Mouse (Mus musculus) forebrain, embryonic 12.5 days (tissue): Measurements from ENCODE around the gene Rfx3. TPM values are rescaled to one million over a fixed set of nuclear protein-coding genes. Genes with fewer than 3 reads are reported as not detected.

ENCODE experiments used
- ATAC-seq: fragments of 200-750 bp; cut with Nextera tagmentation; 2 replicates; pipeline ENCODE4 v1.8.0; 2017; ENCODE audit warnings: moderate TSS enrichment; ENCODE audit not compliant: low FRiP score
- H3K27ac ChIP-seq: fragments of 300-500 bp; sonication (generic); 2 replicates; pipeline ENCODE4 v1.5.1; 2016; ENCODE audit warnings: mild to moderate bottlenecking
- H3K27me3 ChIP-seq: fragments of 300-500 bp; sonication (generic); 2 replicates; pipeline ENCODE4 v1.6.1; 2016; ENCODE audit warnings: mild to moderate bottlenecking
- H3K36me3 ChIP-seq: fragments of 300-500 bp; sonication (generic); replicated peaks from 2 replicates; pipeline ENCODE4 v1.6.1; 2016; ENCODE audit warnings: mild to moderate bottlenecking
- H3K4me1 ChIP-seq: fragments of 300-500 bp; sonication (generic); 2 replicates; pipeline ENCODE4 v1.6.1; 2016
- H3K4me2 ChIP-seq: fragments of 300-500 bp; sonication (generic); 2 replicates; pipeline ENCODE4 v1.6.1; 2016; ENCODE audit warnings: mild to moderate bottlenecking, moderate library complexity
- H3K4me3 ChIP-seq: fragments of 300-500 bp; sonication (generic); replicated peaks from 2 replicates; pipeline ENCODE4 v1.5.1; 2016; ENCODE audit warnings: mild to moderate bottlenecking
- H3K9ac ChIP-seq: fragments of 300-500 bp; sonication (generic); 2 replicates; pipeline ENCODE4 v1.6.1; 2016; ENCODE audit warnings: mild to moderate bottlenecking
- H3K9me3 ChIP-seq: fragments of 300-500 bp; sonication (generic); 2 replicates; pipeline ENCODE4 v1.6.1; 2016
- WGBS: fragments of 180-500 bp; shearing (Covaris S2); methylation state at CpG from one replicate; pipeline ENCODE4 v1.1.7; 2016; 5-methylcytosine and 5-hydroxymethylcytosine counted together
- polyA plus RNA-seq: library from polyadenylated mRNA; unstranded; fragments of >200 nt; fragmentation: Nextera tagmentation; extraction: Ambion mirVana; gene quantifications from 2 replicates; pipeline ENCODE4 v1.2.1, GENCODE M21; 2016

Gene Rfx3
- polyA plus RNA-seq = 34.2 and 36.6 TPM in 2 replicates

GRCm38 (mm10) chr19:28010471-28011395, at the start of gene Rfx3:
Gene Rfx3 (minus strand): TSS chr19:28011166.
- Histone ChIP-seq H3K4me2 (peak within 1 kb of the TSS; percentile 63), H3K27me3 (no peaks in the 10 kb centered on the region), H3K4me1 (peaks cover 9% of the 10 kb centered on the region), H3K36me3 (no peaks in the 10 kb centered on the region), H3K9ac (peak within 1 kb of the TSS; percentile 97), H3K27ac (peak within 1 kb of the TSS; percentile 100), H3K4me3 (peak within 1 kb of the TSS; percentile 77), H3K9me3 (no peaks in the 10 kb centered on the region)
- under 1% methylated on average over 76 of the region's 78 CpGs for WGBS
- peak; percentile 86 for ATAC-seq

GRCm38 (mm10) chr19:28052058-28052457, 41.1 kb upstream of the Rfx3 start:
- no peaks in the 10 kb centered on the region for H3K36me3 ChIP-seq

GRCm38 (mm10) chr19:28051571-28051970, 40.6 kb upstream of the Rfx3 start:
- H3K9ac ChIP-seq = no peak overlapping the region
- WGBS = 88% methylated on average over 5 of the region's 5 CpGs
- no peak overlapping the region for H3K27ac ChIP-seq
- no peak overlapping the region for H3K4me2 ChIP-seq
- H3K4me3 ChIP-seq = no peak overlapping the region
- no peaks in the 10 kb centered on the region for H3K27me3 ChIP-seq
- H3K9me3 ChIP-seq = no peaks in the 10 kb centered on the region
- ATAC-seq = no peak
- no peaks in the 10 kb centered on the region for H3K36me3 ChIP-seq
- no peaks in the 10 kb centered on the region for H3K4me1 ChIP-seq

More at GRCm38 (mm10) chr19:28052058-28052457, 41.1 kb upstream of the Rfx3 start:
- H3K27ac ChIP-seq = no peak overlapping the region
- 75% methylated on average over 1 of the region's 1 CpGs for WGBS
- no peaks in the 10 kb centered on the region for H3K27me3 ChIP-seq
- H3K4me2 ChIP-seq = no peak overlapping the region
- no peak overlapping the region for H3K9ac ChIP-seq
- ATAC-seq = no peak
- H3K4me3 ChIP-seq = no peak overlapping the region
- no peaks in the 10 kb centered on the region for H3K9me3 ChIP-seq
- no peaks in the 10 kb centered on the region for H3K4me1 ChIP-seq

- no peaks in the 10 kb centered on the region for H3K36me3 ChIP-seq
- no peaks in the 10 kb centered on the region for H3K9me3 ChIP-seq
- H3K9ac ChIP-seq = no peak overlapping the region
- 85% methylated on average over 4 of the region's 4 CpGs for WGBS
- no peaks in the 10 kb centered on the region for H3K27me3 ChIP-seq
- no peak overlapping the region for H3K4me2 ChIP-seq
- no peak overlapping the region for H3K4me3 ChIP-seq
- ATAC-seq = no peak
- no peak overlapping the region for H3K27ac ChIP-seq
- H3K4me1 ChIP-seq = no peaks in the 10 kb centered on the region
Observed at GRCm38 (mm10) chr19:28049280-28049679, 38.3 kb upstream of the Rfx3 start.

- no peak for ATAC-seq
- WGBS = 92% methylated on average over 5 of the region's 5 CpGs
- H3K4me2 ChIP-seq = no peak overlapping the region
- H3K36me3 ChIP-seq = no peaks in the 10 kb centered on the region
- no peak overlapping the region for H3K27ac ChIP-seq
- H3K9ac ChIP-seq = no peak overlapping the region
- H3K9me3 ChIP-seq = no peaks in the 10 kb centered on the region
- H3K4me3 ChIP-seq = no peak overlapping the region
- no peaks in the 10 kb centered on the region for H3K27me3 ChIP-seq
- no peaks in the 10 kb centered on the region for H3K4me1 ChIP-seq
Observed at GRCm38 (mm10) chr19:28046806-28047205, 35.8 kb upstream of the Rfx3 start.

- H3K9me3 ChIP-seq = no peaks in the 10 kb centered on the region
- H3K4me2 ChIP-seq = no peak overlapping the region
- no peaks in the 10 kb centered on the region for H3K36me3 ChIP-seq
- H3K4me3 ChIP-seq = no peak overlapping the region
- H3K27ac ChIP-seq = no peak overlapping the region
- H3K4me1 ChIP-seq = no peaks in the 10 kb centered on the region
- WGBS = 85% methylated on average over 5 of the region's 5 CpGs
- H3K27me3 ChIP-seq = no peaks in the 10 kb centered on the region
- H3K9ac ChIP-seq = no peak overlapping the region
- no peak for ATAC-seq
Observed at GRCm38 (mm10) chr19:28044950-28045349, 34.0 kb upstream of the Rfx3 start.

GRCm38 (mm10) chr19:28011718-28012499, 943 bp upstream of the Rfx3 start:
- ATAC-seq = peak; percentile 59
- peak overlapping the region; percentile 100 for H3K27ac ChIP-seq
- H3K9ac ChIP-seq = peak overlapping the region; percentile 97
- no peaks in the 10 kb centered on the region for H3K9me3 ChIP-seq
- no peaks in the 10 kb centered on the region for H3K27me3 ChIP-seq
- peak overlapping the region; percentile 77 for H3K4me3 ChIP-seq
- under 1% methylated on average over 52 of the region's 52 CpGs for WGBS
- H3K4me1 ChIP-seq = peaks cover 9% of the 10 kb centered on the region
- peak overlapping the region; percentile 58 for H3K4me2 ChIP-seq
- H3K36me3 ChIP-seq = no peaks in the 10 kb centered on the region

- peaks cover 9% of the 10 kb centered on the region for H3K4me1 ChIP-seq
- H3K9me3 ChIP-seq = no peaks in the 10 kb centered on the region
- peak; percentile 98 for ATAC-seq
- peak overlapping the region; percentile 77 for H3K4me3 ChIP-seq
- WGBS = 0% methylated on average over 22 of the region's 30 CpGs
- peak overlapping the region; percentile 97 for H3K9ac ChIP-seq
- no peaks in the 10 kb centered on the region for H3K27me3 ChIP-seq
- H3K27ac ChIP-seq = peak overlapping the region; percentile 100
- peak overlapping the region; percentile 43 for H3K4me2 ChIP-seq
- no peaks in the 10 kb centered on the region for H3K36me3 ChIP-seq
Observed at GRCm38 (mm10) chr19:28011396-28011717, 391 bp upstream of the Rfx3 start.

- Histone ChIP-seq H3K27ac (peak overlapping the region; percentile 100), H3K27me3 (no peaks in the 10 kb centered on the region), H3K9me3 (no peaks in the 10 kb centered on the region), H3K4me3 (peak overlapping the region; percentile 77), H3K4me2 (peak overlapping the region; percentile 63), H3K36me3 (no peaks in the 10 kb centered on the region), H3K9ac (peak overlapping the region; percentile 97), H3K4me1 (peaks cover 12% of the 10 kb centered on the region)
- WGBS = under 1% methylated on average over 5 of the region's 5 CpGs
- no peak for ATAC-seq
Observed at GRCm38 (mm10) chr19:28009587-28010281, 1.2 kb downstream of the Rfx3 start.

- peaks cover 12% of the 10 kb centered on the region; the same call in 1 of the 2 replicates for H3K4me1 ChIP-seq
- no peaks in the 10 kb centered on the region for H3K9me3 ChIP-seq
- ATAC-seq = no peak
- H3K36me3 ChIP-seq = no peaks in the 10 kb centered on the region
- no peak overlapping the region for H3K4me2 ChIP-seq
- H3K27me3 ChIP-seq = no peaks in the 10 kb centered on the region
- WGBS = 57% methylated on average over 1 of the region's 1 CpGs
- no peak overlapping the region for H3K9ac ChIP-seq
- no peak overlapping the region for H3K27ac ChIP-seq
- H3K4me3 ChIP-seq = no peak overlapping the region
Observed at GRCm38 (mm10) chr19:28004190-28004589, 6.8 kb downstream of the Rfx3 start.

GRCm38 (mm10) chr19:28003474-28003873, 7.5 kb downstream of the Rfx3 start:
- no peaks in the 10 kb centered on the region for H3K9me3 ChIP-seq
- no peak overlapping the region for H3K4me2 ChIP-seq
- 93% methylated on average over 1 of the region's 1 CpGs for WGBS
- peaks cover 12% of the 10 kb centered on the region; the same call in 1 of the 2 replicates for H3K4me1 ChIP-seq
- ATAC-seq = no peak
- no peak overlapping the region for H3K27ac ChIP-seq
- H3K4me3 ChIP-seq = no peak overlapping the region
- H3K36me3 ChIP-seq = no peaks in the 10 kb centered on the region
- no peak overlapping the region for H3K9ac ChIP-seq
- H3K27me3 ChIP-seq = no peaks in the 10 kb centered on the region

GRCm38 (mm10) chr19:28002708-28003107, 8.3 kb downstream of the Rfx3 start:
- H3K4me1 ChIP-seq = peaks cover 12% of the 10 kb centered on the region; the same call in 1 of the 2 replicates
- H3K9me3 ChIP-seq = no peaks in the 10 kb centered on the region
- H3K27me3 ChIP-seq = no peaks in the 10 kb centered on the region
- no peak overlapping the region for H3K4me3 ChIP-seq
- no peak overlapping the region for H3K9ac ChIP-seq
- ATAC-seq = no peak
- no peak overlapping the region for H3K4me2 ChIP-seq
- no peak overlapping the region for H3K27ac ChIP-seq
- H3K36me3 ChIP-seq = no peaks in the 10 kb centered on the region
- WGBS = 88% methylated on average over 3 of the region's 3 CpGs
